Mouse (Mus musculus): Measurements from ENCODE around the gene Zfp607a. TPM values are rescaled to one million over a fixed set of nuclear protein-coding genes. Genes with fewer than 3 reads are reported as not detected.
"Not testable (repeated sequence)": the region's sequence is repeated elsewhere in the genome, so short reads cannot be mapped to it uniquely, and the experiment has no call there.

Zfp607a gene
- polyA plus RNA-seq, 1 experiment, result 0.81 TPM

GRCm38 (mm10) chr7:27905061-27905848 lies 47.9 kb downstream of the Zfp607a start:
- no peak for DNase-seq
- 74% methylated on average over 11 of the region's 11 CpGs for WGBS
- Histone ChIP-seq H3K4me3 (ENCODE audit: insufficient read depth, low read depth, low read length) (no peak overlapping the region), H3K4me1 (ENCODE audit: control insufficient read depth, insufficient read depth, low read length) (no peaks in the 10 kb centered on the region; the same call in 1 of the 2 replicates), H3K27ac (ENCODE audit: insufficient read depth, low read depth, low read length) (no peak overlapping the region), H3K27me3 (replicated peaks; ENCODE audit: control insufficient read depth, insufficient read depth, low read length) (no peaks in the 10 kb centered on the region), H3K36me3 (ENCODE audit: control insufficient read depth, insufficient read depth, low read length) (peaks cover under 1% of the 10 kb centered on the region; the same call in 1 of the 2 replicates)
- TF ChIP-seq POLR2A (IDR thresholded peaks at IDR 0.05; ENCODE audit: low read depth, low read length), result no peak
- TF ChIP-seq CTCF (conservative IDR thresholded peaks at IDR 0.05; ENCODE audit: insufficient read depth, insufficient read length, low read depth, low read length), result no peak

- not testable (repeated sequence) for H3K4me1 ChIP-seq (ENCODE audit: control insufficient read depth, insufficient read depth, low read length); H3K4me3 ChIP-seq (ENCODE audit: insufficient read depth, low read depth, low read length); H3K27ac ChIP-seq (ENCODE audit: insufficient read depth, low read depth, low read length); H3K36me3 ChIP-seq (ENCODE audit: control insufficient read depth, insufficient read depth, low read length); H3K27me3 ChIP-seq (replicated peaks; ENCODE audit: control insufficient read depth, insufficient read depth, low read length); DNase-seq
- WGBS, result 91% methylated on average over 4 of the region's 4 CpGs
Observed at GRCm38 (mm10) chr7:27910952-27911351, 53.6 kb downstream of the Zfp607a start.

GRCm38 (mm10) chr7:27927041-27927440 lies 69.7 kb downstream of the Zfp607a start:
- not testable (repeated sequence) for H3K27ac ChIP-seq (ENCODE audit: insufficient read depth, low read depth, low read length); H3K36me3 ChIP-seq (ENCODE audit: control insufficient read depth, insufficient read depth, low read length); H3K27me3 ChIP-seq (replicated peaks; ENCODE audit: control insufficient read depth, insufficient read depth, low read length); H3K4me1 ChIP-seq (ENCODE audit: control insufficient read depth, insufficient read depth, low read length); H3K4me3 ChIP-seq (ENCODE audit: insufficient read depth, low read depth, low read length); DNase-seq
- 44% methylated on average over 4 of the region's 4 CpGs for WGBS

- TF ChIP-seq POLR2A (IDR thresholded peaks at IDR 0.05; ENCODE audit: low read depth, low read length), result no peak
- TF ChIP-seq CTCF (conservative IDR thresholded peaks at IDR 0.05; ENCODE audit: insufficient read depth, insufficient read length, low read depth, low read length), result no peak
- peaks cover 5% of the 10 kb centered on the region for H3K4me1 ChIP-seq (ENCODE audit: control insufficient read depth, insufficient read depth, low read length)
- 4% methylated on average over 40 of the region's 40 CpGs for WGBS
- DNase-seq, result peak; percentile 62
- H3K27me3 ChIP-seq (replicated peaks; ENCODE audit: control insufficient read depth, insufficient read depth, low read length), result no peaks in the 10 kb centered on the region
- H3K27ac ChIP-seq (ENCODE audit: insufficient read depth, low read depth, low read length), result peak within 1 kb of the TSS; percentile 17; the same call in 1 of the 2 replicates
- H3K36me3 ChIP-seq (ENCODE audit: control insufficient read depth, insufficient read depth, low read length), result peaks cover 3% of the 10 kb centered on the region; the same call in 1 of the 2 replicates
- peak within 1 kb of the TSS; percentile 98 for H3K4me3 ChIP-seq (ENCODE audit: insufficient read depth, low read depth, low read length)
Observed at GRCm38 (mm10) chr7:27928818-27929695, 71.7 kb downstream of the Zfp607a start, which contains the start of gene Zfp974. Zfp974 (minus strand) TSS chr7:27929460.

Other genes with a start within 250 kb of the Zfp607a start
- not detected in 2 replicates for gene Ttc9b, start 203.6 kb upstream of the Zfp607a start, polyA plus RNA-seq (2012; rRNA removed)
- 24.6 and 26.8 TPM in 2 replicates for gene Map3k10, start 182.9 kb upstream of the Zfp607a start, polyA plus RNA-seq (2012; rRNA removed)
- 0.27 and 1.1 TPM in 2 replicates for gene Zfp607b, start 168.2 kb upstream of the Zfp607a start, polyA plus RNA-seq (2012; rRNA removed)
- gene Zfp60, start 126.1 kb upstream of the Zfp607a start, polyA plus RNA-seq (2012; rRNA removed), result 1.7 and 2.4 TPM in 2 replicates
- gene Zfp626, start 50.3 kb upstream of the Zfp607a start, polyA plus RNA-seq (2012; rRNA removed), result 0.62 and 0.88 TPM in 2 replicates
- gene Zfp59, start 18.9 kb upstream of the Zfp607a start, polyA plus RNA-seq (2012; rRNA removed), result 0.67 and 0.86 TPM in 2 replicates
- gene Zfp974, start 71.9 kb downstream of the Zfp607a start, polyA plus RNA-seq (2012; rRNA removed), result 2.1 and 2.5 TPM in 2 replicates
- gene Zfp780b, start 121.6 kb downstream of the Zfp607a start, polyA plus RNA-seq (2012; rRNA removed), result 1.6 and 2.2 TPM in 2 replicates
- 0.11 and 0.29 TPM in 2 replicates for gene Zfp850, start 156.6 kb downstream of the Zfp607a start, polyA plus RNA-seq (2012; rRNA removed)
- 107 and 115 TPM in 2 replicates for gene Psmc4, start 192.6 kb downstream of the Zfp607a start, polyA plus RNA-seq (2012; rRNA removed)
- 7.7 and 10.3 TPM in 2 replicates for gene Fcgbp, start 213.7 kb downstream of the Zfp607a start, polyA plus RNA-seq (2012; rRNA removed)